Mouse (Mus musculus): ENCODE measurements at regions not wholly inside any gene's neighbourhood (a gene's known extent, or its start where the extent isn't known, plus 50 kb on each side); places are given as distances from the start of the nearest gene placed in this dataset.
"Not testable (repeated sequence)": the region's sequence is repeated elsewhere in the genome, so short reads cannot be mapped to it uniquely, and the experiment has no call there.

- TF ChIP-seq CTCF, POLR2A (IDR thresholded peaks at IDR 0.05; ENCODE audit: insufficient read depth, low read depth, low read length): not testable (repeated sequence)
Observed at GRCm38 (mm10) chr15:42032286-42032685, 1898.1 kb downstream of the 9330182O14Rik start.
